Mouse (Mus musculus) forebrain, embryonic 14.5 days (tissue): ENCODE data around the gene Cd3eap. TPM values are rescaled to one million over a fixed set of nuclear protein-coding genes. Genes with fewer than 3 reads are reported as not detected.
A peak's percentile ranks its signal among the peaks of the same experiment; 100 is the strongest.

Source experiments
- ATAC-seq: fragments of 200-750 bp; cut with Nextera tagmentation; 2 replicates; pipeline ENCODE4 v1.8.0; 2017; ENCODE audit warnings: mild to moderate bottlenecking, moderate library complexity
- DNase-seq: peaks from one replicate; pipeline ENCODE4 v3.0.0-alpha.2; 2015; ENCODE audit warnings: low spot score
- H3K27ac ChIP-seq: fragments of 300-500 bp; sonication (generic); 2 replicates; pipeline ENCODE4 v1.5.1; 2014; ENCODE audit warnings: low read depth, mild to moderate bottlenecking, control low read depth, low read length, moderate library complexity
- H3K27me3 ChIP-seq: fragments of 300-500 bp; sonication (generic); replicated peaks from 2 replicates; pipeline ENCODE4 v1.6.1; 2014; ENCODE audit warnings: low read length, control low read depth, mixed read lengths; ENCODE audit not compliant: control insufficient read depth, insufficient read depth
- H3K36me3 ChIP-seq: fragments of 300-500 bp; sonication (generic); 2 replicates; pipeline ENCODE4 v1.6.1; 2014; ENCODE audit warnings: low read length, control low read depth; ENCODE audit not compliant: control insufficient read depth, insufficient read depth
- H3K4me1 ChIP-seq: fragments of 300-500 bp; sonication (generic); 2 replicates; pipeline ENCODE4 v1.6.1; 2014; ENCODE audit warnings: antibody characterized with exemption, low read length, control low read depth; ENCODE audit not compliant: control insufficient read depth, insufficient read depth
- H3K4me2 ChIP-seq: fragments of 300-500 bp; sonication (generic); 2 replicates; pipeline ENCODE4 v1.6.1; 2014; ENCODE audit warnings: mild to moderate bottlenecking, control low read depth, low read length
- H3K4me3 ChIP-seq: fragments of 300-500 bp; sonication (generic); 2 replicates; pipeline ENCODE4 v1.5.1; 2014; ENCODE audit warnings: low read depth, low read length, control low read depth
- H3K9ac ChIP-seq: fragments of 300-500 bp; sonication (generic); 2 replicates; pipeline ENCODE4 v1.6.1; 2014; ENCODE audit warnings: mild to moderate bottlenecking, low read length, control low read depth, moderate library complexity
- H3K9me3 ChIP-seq: fragments of 300-500 bp; sonication (generic); replicated peaks from 2 replicates; pipeline ENCODE4 v1.6.1; 2016; ENCODE audit warnings: low read length, control low read depth, mixed read lengths; ENCODE audit not compliant: control insufficient read depth
- WGBS: fragments of 180-500 bp; shearing (Covaris S2); extraction: QIAGEN DNeasy Blood & Tissue Kit; methylation state at CpG from one replicate; pipeline ENCODE4 v1.1.7; 2014; 5-methylcytosine and 5-hydroxymethylcytosine counted together
- polyA plus RNA-seq: library from polyadenylated mRNA; unstranded; fragments of >200 nt; fragmentation: Nextera tagmentation; extraction: Ambion mirVana; gene quantifications from 2 replicates; pipeline ENCODE4 v1.2.1, GENCODE M21; 2014

The Cd3eap gene
- polyA plus RNA-seq, 1 experiment from 2014 or later = 18.4 TPM

DNA sequence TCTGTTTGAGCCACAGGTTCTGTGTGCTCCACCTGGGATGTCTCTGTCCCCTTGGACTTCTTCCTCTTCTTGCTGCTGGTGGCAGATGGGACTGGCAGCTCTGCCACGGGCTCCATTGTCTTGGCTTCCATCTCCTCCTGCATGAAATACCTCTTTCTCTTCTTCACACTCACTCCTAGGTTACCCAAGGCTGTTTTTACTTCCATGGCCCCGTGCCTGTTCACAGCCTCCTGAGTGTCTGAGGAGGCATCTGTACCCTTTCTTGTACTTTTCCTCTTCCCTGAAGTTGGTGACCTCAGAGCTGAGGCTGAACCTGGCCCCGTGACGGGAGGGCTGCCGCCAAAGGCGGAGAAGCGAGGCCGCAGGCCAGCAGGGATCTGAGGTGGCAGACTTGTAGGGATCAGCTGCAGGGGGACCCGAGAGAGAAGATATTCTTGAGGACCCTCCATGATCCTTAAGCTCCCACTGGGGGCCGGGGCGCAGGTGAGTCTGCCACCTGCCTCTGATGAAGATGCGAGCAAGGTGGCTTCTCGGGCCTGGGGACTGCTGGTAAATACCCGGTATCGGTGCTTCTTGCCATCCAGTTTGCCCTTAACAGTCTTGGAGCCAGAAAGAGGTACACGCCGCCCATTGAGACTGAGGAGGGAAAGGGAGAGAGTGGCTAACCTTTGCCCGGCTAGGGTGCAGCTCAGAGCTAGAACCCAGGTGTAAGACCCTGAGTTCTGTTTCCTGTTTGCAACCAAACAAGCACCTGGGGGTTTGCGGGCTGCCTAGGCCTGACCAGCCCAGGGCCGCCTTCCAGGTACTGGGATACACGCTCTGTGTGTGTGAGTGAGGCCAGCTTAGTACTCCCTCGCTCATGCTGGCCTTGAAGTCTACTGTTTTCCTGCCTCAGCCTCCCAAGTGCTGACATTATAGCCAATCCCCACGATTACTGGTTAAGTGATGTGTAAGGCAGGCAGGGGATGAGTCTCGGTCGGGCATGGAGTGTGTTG lies 1.6 kb downstream of the Cd3eap start:
- DNase-seq = no peak
- peaks cover 35% of the 10 kb centered on the region for H3K36me3 ChIP-seq
- 93% methylated on average over 25 of the region's 25 CpGs for WGBS
- H3K27me3 ChIP-seq = no peaks in the 10 kb centered on the region
- no peak for ATAC-seq
- H3K9ac ChIP-seq = 0 out of 2 replicates have a peak overlapping the region, but pooled peaks have one; percentile 67
- H3K27ac ChIP-seq = no peak overlapping the region
- H3K4me2 ChIP-seq = peak overlapping the region; percentile 99
- H3K9me3 ChIP-seq = no peaks in the 10 kb centered on the region
- H3K4me1 ChIP-seq = peaks cover 9% of the 10 kb centered on the region; the same call in 1 of the 2 replicates
- H3K4me3 ChIP-seq = no peak overlapping the region

DNA sequence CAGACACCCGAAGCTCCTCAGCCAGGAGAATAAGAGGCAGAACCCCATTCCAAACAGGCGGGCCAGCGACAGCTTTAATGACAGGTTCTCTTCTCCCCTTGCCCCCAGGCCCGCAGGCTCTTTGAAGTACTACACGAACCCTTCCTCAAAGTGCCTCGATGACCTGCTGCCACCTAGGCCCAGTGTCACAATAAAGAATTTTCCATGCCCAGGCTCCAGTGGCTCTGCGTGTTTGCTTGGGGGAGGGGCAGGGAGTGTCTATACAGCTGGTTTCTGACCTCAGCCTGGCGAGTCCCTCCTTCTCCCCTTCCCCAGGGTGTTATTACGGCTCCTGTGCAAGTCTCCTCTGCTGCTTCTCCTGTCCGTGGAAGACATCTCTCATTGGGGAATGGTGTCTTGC lies 3.0 kb downstream of the Cd3eap start:
- no peak overlapping the region for H3K4me2 ChIP-seq
- no peak for DNase-seq
- H3K9ac ChIP-seq = no peak overlapping the region
- H3K4me3 ChIP-seq = no peak overlapping the region
- H3K27me3 ChIP-seq = no peaks in the 10 kb centered on the region
- WGBS = 87% methylated on average over 10 of the region's 10 CpGs
- H3K36me3 ChIP-seq = peaks cover 47% of the 10 kb centered on the region
- H3K9me3 ChIP-seq = no peaks in the 10 kb centered on the region
- H3K4me1 ChIP-seq = peaks cover 6% of the 10 kb centered on the region; the same call in 1 of the 2 replicates
- no peak for ATAC-seq
- H3K27ac ChIP-seq = no peak overlapping the region

DNA sequence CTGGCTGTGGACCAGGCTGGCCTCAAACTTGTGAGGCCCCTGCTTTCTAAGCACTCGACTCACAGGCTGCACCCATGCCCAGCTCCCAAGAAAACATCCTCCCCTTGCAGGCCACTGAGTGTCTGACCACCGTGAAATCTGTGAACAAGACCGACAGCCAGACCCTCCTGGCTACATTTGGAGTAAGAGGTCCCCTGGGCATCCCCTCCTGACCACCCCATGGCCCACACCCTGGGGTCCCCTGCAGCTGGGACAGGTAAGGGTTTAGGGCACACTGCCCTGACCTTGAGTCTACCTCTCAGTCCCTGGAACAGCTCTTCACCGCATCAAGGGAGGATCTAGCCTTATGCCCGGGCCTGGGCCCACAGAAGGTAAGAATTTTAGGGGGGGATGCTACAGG lies 4.3 kb downstream of the Cd3eap start:
- DNase-seq = no peak
- no peak overlapping the region for H3K9ac ChIP-seq
- H3K4me1 ChIP-seq = 0 out of 2 replicates have a peak, but pooled peaks cover 2% of the 10 kb centered on the region
- no peaks in the 10 kb centered on the region for H3K9me3 ChIP-seq
- 84% methylated on average over 5 of the region's 5 CpGs for WGBS
- no peak for ATAC-seq
- no peak overlapping the region for H3K27ac ChIP-seq
- no peak overlapping the region for H3K4me2 ChIP-seq
- peaks cover 57% of the 10 kb centered on the region for H3K36me3 ChIP-seq
- no peaks in the 10 kb centered on the region for H3K27me3 ChIP-seq
- no peak overlapping the region for H3K4me3 ChIP-seq

DNA sequence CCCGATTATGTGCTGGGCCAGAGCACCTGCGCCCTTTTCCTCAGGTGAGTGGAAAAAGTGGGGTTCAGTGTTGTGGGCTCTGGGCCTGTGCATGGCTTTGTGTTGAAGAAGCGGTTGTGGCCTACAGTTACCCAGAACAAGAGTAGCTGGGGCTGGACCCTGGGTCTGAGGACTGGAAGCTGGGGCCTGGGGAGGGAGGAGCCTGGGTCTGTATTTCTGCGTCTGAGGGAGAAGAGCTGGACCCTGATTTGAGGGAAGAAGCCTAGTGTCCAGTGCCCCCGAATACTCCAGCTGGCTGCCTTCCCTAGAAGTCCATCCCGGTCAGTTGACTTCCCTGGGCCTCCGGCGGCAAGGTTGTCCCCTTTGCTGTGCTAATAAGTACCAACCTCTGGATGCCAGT lies 9.1 kb downstream of the Cd3eap start:
- no peak overlapping the region for H3K9ac ChIP-seq
- 91% methylated on average over 8 of the region's 8 CpGs for WGBS

DNA sequence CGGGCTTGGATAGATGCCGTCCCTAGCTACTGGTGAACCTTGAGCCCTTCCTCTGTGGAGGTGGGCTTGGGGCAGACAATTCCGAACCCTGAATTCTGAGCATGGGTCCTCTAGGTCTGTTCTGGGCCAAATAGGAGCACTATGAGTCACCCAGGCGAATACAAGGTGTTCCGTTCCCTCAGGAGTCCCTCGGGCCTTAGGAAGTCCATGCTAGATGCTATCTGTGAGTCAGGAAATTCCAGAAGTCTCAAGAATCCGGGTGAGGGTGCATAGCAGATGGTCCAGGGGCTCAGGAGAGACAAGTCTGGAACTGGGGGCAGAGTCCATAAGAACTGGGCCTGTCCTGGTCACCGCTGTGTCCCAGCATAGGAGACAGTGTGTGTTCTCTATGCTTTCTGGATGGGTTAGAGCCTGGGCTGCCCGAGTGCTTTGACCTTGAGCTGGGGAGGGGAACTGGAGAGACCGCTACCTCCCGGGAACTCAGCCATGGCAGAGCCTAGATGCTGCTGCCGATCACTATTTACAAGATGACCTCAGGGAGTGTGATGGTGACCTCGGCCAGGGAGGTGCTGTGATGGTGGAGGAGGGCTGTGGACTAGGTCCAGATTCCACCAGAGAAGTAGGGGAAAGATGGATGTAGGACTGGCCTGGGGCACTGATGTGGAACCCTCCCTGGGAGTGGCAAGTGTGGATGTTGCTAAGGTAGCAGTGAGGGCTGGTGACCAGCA lies 9.9 kb downstream of the Cd3eap start:
- DNase-seq (no peak), ATAC-seq (no peak)
- Histone ChIP-seq H3K4me1 (peaks cover 10% of the 10 kb centered on the region), H3K27ac (no peak overlapping the region), H3K4me3 (no peak overlapping the region), H3K27me3 (no peaks in the 10 kb centered on the region), H3K9ac (no peak overlapping the region), H3K36me3 (peaks cover 55% of the 10 kb centered on the region), H3K9me3 (no peaks in the 10 kb centered on the region), H3K4me2 (no peak overlapping the region)
- 90% methylated on average over 13 of the region's 13 CpGs for WGBS

More for the DNA sequence above, 9.1 kb downstream of the Cd3eap start:
- H3K9me3 ChIP-seq = no peaks in the 10 kb centered on the region
- peaks cover 7% of the 10 kb centered on the region for H3K4me1 ChIP-seq
- no peak for ATAC-seq
- H3K36me3 ChIP-seq = peaks cover 63% of the 10 kb centered on the region
- H3K4me3 ChIP-seq = no peak overlapping the region
- no peak overlapping the region for H3K4me2 ChIP-seq
- no peaks in the 10 kb centered on the region for H3K27me3 ChIP-seq
- no peak for DNase-seq
- no peak overlapping the region for H3K27ac ChIP-seq

DNA sequence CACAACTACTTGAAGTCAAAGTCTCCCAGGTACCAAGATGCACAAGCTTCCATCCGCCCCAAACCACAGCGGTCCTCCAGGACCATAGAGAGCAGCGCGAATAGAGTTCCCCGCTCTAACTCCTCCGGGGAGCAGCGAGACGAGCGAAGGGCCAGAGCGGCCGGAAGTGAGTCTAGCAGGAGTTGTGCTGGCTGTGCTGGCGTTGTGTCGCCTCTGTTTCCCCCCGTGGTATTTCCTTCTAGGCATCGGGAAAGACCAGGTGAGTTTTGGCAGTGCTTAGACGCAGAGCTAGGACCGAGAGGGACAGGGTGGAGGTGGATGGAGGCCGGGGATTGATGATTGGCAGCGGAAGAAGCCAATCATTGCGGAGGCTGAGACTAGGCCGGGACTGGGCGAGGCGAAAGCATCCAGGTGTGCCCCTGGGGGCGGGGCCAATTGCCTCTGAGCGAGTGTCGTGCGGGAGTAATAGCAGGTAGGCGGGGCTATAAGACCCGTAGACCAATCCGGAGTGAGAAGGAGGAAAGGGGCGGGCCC lies 14.3 kb downstream of the Cd3eap start:
- H3K4me3 ChIP-seq = peak overlapping the region; percentile 53
- peak overlapping the region; percentile 79 for H3K27ac ChIP-seq
- peaks cover 20% of the 10 kb centered on the region for H3K36me3 ChIP-seq
- peak overlapping the region; percentile 83 for H3K4me2 ChIP-seq
- DNase-seq = peak; percentile 98
- 0 out of 2 replicates have a peak, but pooled peaks cover 3% of the 10 kb centered on the region for H3K27me3 ChIP-seq
- peak overlapping the region; percentile 71 for H3K9ac ChIP-seq
- H3K4me1 ChIP-seq = peaks cover 24% of the 10 kb centered on the region
- no peaks in the 10 kb centered on the region for H3K9me3 ChIP-seq
- under 1% methylated on average over 31 of the region's 31 CpGs for WGBS
- ATAC-seq = peak; percentile 96

DNA sequence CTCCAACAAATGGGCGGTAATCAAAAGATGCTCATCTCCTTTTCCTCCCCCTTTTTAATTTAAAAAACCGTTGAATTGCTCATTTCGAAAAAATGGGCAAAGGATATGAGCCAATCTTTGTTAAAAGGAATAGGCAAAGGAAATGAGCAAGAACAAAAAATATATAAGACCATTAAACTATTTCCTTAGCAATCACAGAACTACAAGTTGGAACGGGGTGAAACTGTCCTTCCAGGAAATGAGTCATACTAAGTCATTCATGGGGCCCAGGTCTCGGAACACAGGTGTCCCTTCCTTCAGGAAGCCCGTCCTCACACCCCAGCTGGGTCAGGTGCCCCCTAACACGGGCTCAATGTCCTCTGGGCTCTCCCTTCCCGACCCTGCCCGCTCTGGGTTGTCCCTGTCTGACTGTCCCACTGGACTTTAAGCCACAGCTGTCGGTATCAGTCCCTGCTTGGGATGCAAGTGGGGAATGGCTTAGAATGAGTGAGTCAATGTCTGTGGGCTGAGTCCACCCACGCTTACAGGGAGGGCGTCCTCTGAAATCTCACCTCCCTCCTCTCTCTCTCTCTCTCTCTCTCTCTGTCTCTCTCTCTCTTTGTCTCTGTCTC lies 14.9 kb downstream of the Cd3eap start, which contains the start of gene Ercc1:
Gene Ercc1 (plus strand): TSS at position 542 of the 611 bp plus-strand sequence.
- DNase-seq (no peak), ATAC-seq (peak; percentile 15)
- Histone ChIP-seq H3K27me3 (0 out of 2 replicates have a peak, but pooled peaks cover 3% of the 10 kb centered on the region), H3K4me3 (peak within 1 kb of the TSS; percentile 53), H3K9me3 (no peaks in the 10 kb centered on the region), H3K9ac (peak within 1 kb of the TSS; percentile 71), H3K4me2 (peak within 1 kb of the TSS; percentile 83), H3K4me1 (peaks cover 24% of the 10 kb centered on the region), H3K36me3 (peaks cover 14% of the 10 kb centered on the region), H3K27ac (peak within 1 kb of the TSS; percentile 79)
- WGBS = 29% methylated on average over 12 of the region's 12 CpGs

DNA sequence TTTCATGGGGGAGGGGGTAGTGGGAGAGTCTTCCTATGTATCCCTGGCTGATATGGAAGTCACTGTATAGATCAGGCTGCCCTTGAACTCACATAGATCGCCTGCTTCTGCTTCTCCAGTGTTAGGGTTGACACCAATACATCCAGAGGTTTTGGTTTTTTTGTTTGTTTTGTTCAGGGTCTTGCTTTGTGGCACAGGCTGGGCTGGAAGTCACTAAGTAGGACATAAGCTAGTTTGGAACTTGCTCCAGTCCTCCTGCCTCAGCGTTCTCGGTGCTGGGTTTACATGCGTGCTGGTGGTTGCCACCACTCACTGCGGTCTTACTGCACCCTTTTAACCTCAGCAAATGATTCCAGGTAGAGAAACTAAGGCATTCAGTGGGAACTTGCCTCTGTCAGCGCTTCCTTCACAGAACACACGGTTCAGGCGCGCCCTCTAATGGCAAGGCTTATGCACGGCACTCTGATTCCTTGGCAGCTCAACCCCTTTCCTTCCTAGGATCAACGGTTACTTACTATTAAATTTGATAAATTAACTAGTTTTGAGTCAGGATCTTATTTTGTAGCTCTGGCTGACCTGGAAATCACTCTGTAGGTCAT lies 16.0 kb downstream of the Cd3eap start:
- Histone ChIP-seq H3K4me3 (no peak overlapping the region), H3K4me1 (peaks cover 24% of the 10 kb centered on the region), H3K4me2 (peak overlapping the region; percentile 89; the same call in 1 of the 2 replicates), H3K9me3 (no peaks in the 10 kb centered on the region), H3K9ac (no peak overlapping the region), H3K36me3 (peaks cover 4% of the 10 kb centered on the region), H3K27me3 (0 out of 2 replicates have a peak, but pooled peaks cover 3% of the 10 kb centered on the region), H3K27ac (no peak overlapping the region)
- DNase-seq (peak; percentile 85), ATAC-seq (no peak)
- WGBS = under 1% methylated on average over 11 of the region's 11 CpGs
